Mouse (Mus musculus) hindbrain, embryonic 16.5 days (tissue): Measurements from ENCODE around the gene Afg1l. TPM values are rescaled to one million over a fixed set of nuclear protein-coding genes. Genes with fewer than 3 reads are reported as not detected.

Source experiments
- ATAC-seq: fragments of 200-750 bp; cut with Nextera tagmentation; 2 replicates; pipeline ENCODE4 v1.8.0; 2017; ENCODE audit warnings: moderate TSS enrichment, moderate library complexity
- H3K27ac ChIP-seq: fragments of 300-500 bp; sonication (generic); 2 replicates; pipeline ENCODE4 v1.5.1; 2014; ENCODE audit warnings: low read depth, mild to moderate bottlenecking, control low read depth, low read length, moderate library complexity
- H3K27me3 ChIP-seq: fragments of 300-500 bp; sonication (generic); replicated peaks from 2 replicates; pipeline ENCODE4 v1.6.1; 2014; ENCODE audit warnings: low read length; ENCODE audit not compliant: control insufficient read depth, insufficient read depth
- H3K36me3 ChIP-seq: fragments of 300-500 bp; sonication (generic); 2 replicates; pipeline ENCODE4 v1.6.1; 2014; ENCODE audit warnings: mild to moderate bottlenecking, low read length, moderate library complexity, mixed read lengths; ENCODE audit not compliant: control insufficient read depth, insufficient read depth
- H3K4me1 ChIP-seq: fragments of 300-500 bp; sonication (generic); 2 replicates; pipeline ENCODE4 v1.6.1; 2014; ENCODE audit warnings: low read depth, low read length; ENCODE audit not compliant: control insufficient read depth, insufficient read depth
- H3K4me2 ChIP-seq: fragments of 300-500 bp; sonication (generic); 2 replicates; pipeline ENCODE4 v1.6.1; 2014; ENCODE audit warnings: mild to moderate bottlenecking, low read length, control low read depth, moderate library complexity
- H3K4me3 ChIP-seq: fragments of 300-500 bp; sonication (generic); 2 replicates; pipeline ENCODE4 v1.5.1; 2014; ENCODE audit warnings: mild to moderate bottlenecking, low read length, control low read depth, moderate library complexity
- H3K9ac ChIP-seq: fragments of 300-500 bp; sonication (generic); 2 replicates; pipeline ENCODE4 v1.6.1; 2014; ENCODE audit warnings: low read depth, mild to moderate bottlenecking, control low read depth, low read length, moderate library complexity
- H3K9me3 ChIP-seq: fragments of 300-500 bp; sonication (generic); 2 replicates; pipeline ENCODE4 v1.6.1; 2014; ENCODE audit warnings: mild to moderate bottlenecking, low read length, moderate library complexity; ENCODE audit not compliant: control insufficient read depth
- WGBS: fragments of 180-500 bp; shearing (Covaris S2); extraction: QIAGEN DNeasy Blood & Tissue Kit; methylation state at CpG from one replicate; pipeline ENCODE4 v1.1.7; 2014; 5-methylcytosine and 5-hydroxymethylcytosine counted together
- polyA plus RNA-seq: library from polyadenylated mRNA; unstranded; fragments of >200 nt; fragmentation: Nextera tagmentation; extraction: Ambion mirVana; gene quantifications from 2 replicates; pipeline ENCODE4 v1.2.1, GENCODE M21; 2015

Gene Afg1l
- polyA plus RNA-seq, 1 experiment from 2014 or later: 10.1 TPM

GRCm38 (mm10) chr10:42297954-42298353, 180.4 kb downstream of the Afg1l start:
- Histone ChIP-seq H3K4me3 (no peak overlapping the region), H3K36me3 (no peaks in the 10 kb centered on the region), H3K9ac (no peak overlapping the region), H3K4me1 (no peaks in the 10 kb centered on the region), H3K27ac (no peak overlapping the region), H3K27me3 (no peaks in the 10 kb centered on the region), H3K4me2 (no peak overlapping the region), H3K9me3 (no peaks in the 10 kb centered on the region)
- 89% methylated on average over 1 of the region's 1 CpGs for WGBS
- ATAC-seq: no peak

- WGBS: 79% methylated on average over 2 of the region's 2 CpGs
- no peak overlapping the region for H3K4me2 ChIP-seq
- H3K9me3 ChIP-seq: no peaks in the 10 kb centered on the region
- no peak overlapping the region for H3K27ac ChIP-seq
- H3K27me3 ChIP-seq: no peaks in the 10 kb centered on the region
- no peak for ATAC-seq
- no peak overlapping the region for H3K4me3 ChIP-seq
- no peaks in the 10 kb centered on the region for H3K4me1 ChIP-seq
- H3K9ac ChIP-seq: no peak overlapping the region
- no peaks in the 10 kb centered on the region for H3K36me3 ChIP-seq
Observed at GRCm38 (mm10) chr10:42297109-42297508, 181.3 kb downstream of the Afg1l start.

GRCm38 (mm10) chr10:42296559-42296958, 181.8 kb downstream of the Afg1l start:
- Histone ChIP-seq H3K27me3 (no peaks in the 10 kb centered on the region), H3K36me3 (no peaks in the 10 kb centered on the region), H3K4me1 (no peaks in the 10 kb centered on the region), H3K9me3 (no peaks in the 10 kb centered on the region), H3K27ac (no peak overlapping the region), H3K4me2 (no peak overlapping the region), H3K9ac (no peak overlapping the region), H3K4me3 (no peak overlapping the region)
- no peak for ATAC-seq
- 53% methylated on average over 4 of the region's 4 CpGs for WGBS

- Histone ChIP-seq H3K4me3 (no peak overlapping the region), H3K27me3 (no peaks in the 10 kb centered on the region), H3K9me3 (no peaks in the 10 kb centered on the region), H3K27ac (no peak overlapping the region), H3K36me3 (no peaks in the 10 kb centered on the region), H3K9ac (no peak overlapping the region), H3K4me1 (no peaks in the 10 kb centered on the region), H3K4me2 (no peak overlapping the region)
- 6% methylated on average over 1 of the region's 1 CpGs for WGBS
- ATAC-seq: peak; percentile 83
Observed at GRCm38 (mm10) chr10:42295028-42295427, 183.3 kb downstream of the Afg1l start.

GRCm38 (mm10) chr10:42294392-42294791, 184.0 kb downstream of the Afg1l start:
- no peaks in the 10 kb centered on the region for H3K4me1 ChIP-seq
- H3K27ac ChIP-seq: no peak overlapping the region
- H3K4me3 ChIP-seq: no peak overlapping the region
- no peak for ATAC-seq
- 82% methylated on average over 2 of the region's 2 CpGs for WGBS
- H3K4me2 ChIP-seq: no peak overlapping the region
- H3K9ac ChIP-seq: no peak overlapping the region
- no peaks in the 10 kb centered on the region for H3K9me3 ChIP-seq
- H3K36me3 ChIP-seq: no peaks in the 10 kb centered on the region
- no peaks in the 10 kb centered on the region for H3K27me3 ChIP-seq

GRCm38 (mm10) chr10:42293877-42294276, 184.5 kb downstream of the Afg1l start:
- 66% methylated on average over 4 of the region's 4 CpGs for WGBS
- H3K36me3 ChIP-seq: no peaks in the 10 kb centered on the region

GRCm38 (mm10) chr10:42291360-42291759, 187.0 kb downstream of the Afg1l start:
- no peak for ATAC-seq
- Histone ChIP-seq H3K4me3 (no peak overlapping the region), H3K27me3 (no peaks in the 10 kb centered on the region), H3K4me2 (no peak overlapping the region), H3K27ac (no peak overlapping the region), H3K36me3 (no peaks in the 10 kb centered on the region), H3K9ac (no peak overlapping the region), H3K9me3 (no peaks in the 10 kb centered on the region), H3K4me1 (no peaks in the 10 kb centered on the region)
- WGBS: 65% methylated on average over 5 of the region's 5 CpGs

More at GRCm38 (mm10) chr10:42293877-42294276, 184.5 kb downstream of the Afg1l start:
- Histone ChIP-seq H3K4me3 (no peak overlapping the region), H3K4me1 (no peaks in the 10 kb centered on the region), H3K27ac (no peak overlapping the region), H3K27me3 (no peaks in the 10 kb centered on the region), H3K9me3 (no peaks in the 10 kb centered on the region), H3K9ac (no peak overlapping the region), H3K4me2 (no peak overlapping the region)
- ATAC-seq: no peak

- no peak overlapping the region for H3K4me2 ChIP-seq
- no peak for ATAC-seq
- H3K36me3 ChIP-seq: no peaks in the 10 kb centered on the region
- no peaks in the 10 kb centered on the region for H3K4me1 ChIP-seq
- no peak overlapping the region for H3K4me3 ChIP-seq
- no peaks in the 10 kb centered on the region for H3K9me3 ChIP-seq
- H3K27me3 ChIP-seq: no peaks in the 10 kb centered on the region
- no peak overlapping the region for H3K27ac ChIP-seq
- 65% methylated on average over 1 of the region's 1 CpGs for WGBS
- no peak overlapping the region for H3K9ac ChIP-seq
Observed at GRCm38 (mm10) chr10:42287666-42288065, 190.7 kb downstream of the Afg1l start.

GRCm38 (mm10) chr10:42278307-42278850, 200.0 kb downstream of the Afg1l start:
- peak; percentile 7; the same call in 1 of the 2 replicates for ATAC-seq

More at GRCm38 (mm10) chr10:42278307-42278850, 200.0 kb downstream of the Afg1l start:
- peaks cover 22% of the 10 kb centered on the region for H3K4me1 ChIP-seq
- H3K27ac ChIP-seq: peak overlapping the region; percentile 98
- H3K4me2 ChIP-seq: peak overlapping the region; percentile 96
- peak overlapping the region; percentile 91 for H3K4me3 ChIP-seq
- H3K9me3 ChIP-seq: no peaks in the 10 kb centered on the region
- H3K27me3 ChIP-seq: no peaks in the 10 kb centered on the region; the same call in 1 of the 2 replicates
- H3K36me3 ChIP-seq: no peaks in the 10 kb centered on the region
- peak overlapping the region; percentile 77 for H3K9ac ChIP-seq
- WGBS: 1% methylated on average over 23 of the region's 38 CpGs
